Mouse (Mus musculus) retina, postnatal 7 days (tissue): ENCODE measurements around the gene Palm.

ENCODE experiments used
- DNase-seq: peaks from one replicate; pipeline ENCODE4 v3.0.0-alpha.2; 2012; ENCODE audit warnings: low read depth, low spot score

Palm gene

DNA sequence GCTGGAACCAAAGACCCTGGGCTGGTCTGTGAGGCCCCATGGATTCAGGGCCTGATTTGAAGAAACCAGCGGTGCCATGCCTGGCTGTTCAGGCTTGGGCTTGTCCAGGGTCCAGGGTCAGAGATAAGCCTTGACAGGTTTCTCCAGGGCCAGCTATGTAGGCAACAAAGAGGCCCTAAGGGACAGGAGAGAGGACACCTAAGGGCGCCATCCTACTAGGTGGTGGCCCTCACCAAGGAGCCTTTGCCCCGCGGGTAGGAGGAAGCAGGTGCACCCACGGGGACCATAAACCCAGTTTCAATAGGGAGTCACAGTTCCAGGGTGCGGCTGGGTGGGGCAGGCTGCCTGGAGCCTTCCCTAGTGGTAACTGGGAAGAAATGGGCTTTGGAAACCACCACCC, 29.6 kb downstream of the Palm start:
- DNase-seq = no peak

- no peak for DNase-seq
These were observed 31.0 kb downstream of the Palm start for GRCm38 (mm10) chr10:79824413-79824812.

- no peak for DNase-seq
These were observed 38.2 kb downstream of the Palm start for GRCm38 (mm10) chr10:79831583-79831982.

DNA sequence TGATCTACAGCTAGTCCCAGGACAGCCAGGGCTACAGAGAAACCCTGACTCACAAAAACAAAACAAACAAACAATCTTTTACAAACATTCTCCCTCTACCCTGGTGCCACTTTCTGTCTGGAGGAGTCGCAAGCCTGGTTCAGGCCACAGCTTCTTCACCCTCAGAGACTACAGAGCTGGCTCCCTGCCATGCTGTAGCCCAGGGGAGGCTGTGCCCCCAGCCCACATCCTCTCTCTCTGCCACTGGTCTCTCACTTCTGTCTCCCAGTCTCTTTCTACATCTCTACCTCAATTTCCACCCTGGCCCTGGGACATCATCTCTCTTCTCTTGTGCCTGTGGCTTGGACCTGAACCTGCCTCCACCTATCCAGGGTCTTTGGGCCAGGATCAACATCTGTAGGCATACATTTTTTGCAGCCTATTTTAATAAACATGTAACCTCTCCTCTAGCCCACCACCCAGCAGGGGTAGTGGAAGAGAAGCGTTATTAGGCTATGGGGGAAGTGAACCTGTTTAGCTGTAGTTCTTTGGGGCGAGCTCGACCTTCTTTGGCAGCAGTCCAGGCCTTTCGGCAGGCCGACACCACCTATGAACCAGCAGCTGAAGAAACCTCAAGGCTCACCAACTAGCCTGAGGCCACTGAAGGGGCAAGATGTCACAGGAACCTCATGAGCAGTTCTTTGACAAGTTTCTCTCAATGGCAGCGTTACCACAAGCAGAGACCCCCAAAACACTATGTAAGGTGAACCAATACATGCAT, 38.8 kb downstream of the Palm start:
- no peak for DNase-seq

DNA sequence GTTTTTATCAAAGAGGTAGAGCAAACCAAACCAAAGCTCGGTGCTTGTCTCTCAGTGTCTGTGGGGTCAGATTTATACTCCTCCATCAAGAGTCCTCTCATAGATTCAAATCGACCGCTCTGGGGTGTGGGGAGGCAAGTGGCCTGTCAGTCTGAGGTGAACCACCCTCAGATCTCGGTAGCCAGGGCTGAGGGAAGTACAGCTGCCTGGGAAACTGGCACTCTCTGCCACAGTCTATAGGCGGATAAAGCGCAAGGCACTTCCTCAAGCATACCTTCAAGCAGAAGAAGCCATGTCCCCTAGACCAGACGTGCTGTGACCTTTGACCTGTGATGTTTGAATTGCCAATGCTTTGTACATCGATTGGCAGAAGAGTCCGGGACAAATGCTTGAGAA, 39.4 kb downstream of the Palm start:
- DNase-seq = no peak

GRCm38 (mm10) chr10:79834769-79835398, 41.5 kb downstream of the Palm start:
- DNase-seq = peak; percentile 62

GRCm38 (mm10) chr10:79836918-79837317, 43.5 kb downstream of the Palm start:
- no peak for DNase-seq

DNA sequence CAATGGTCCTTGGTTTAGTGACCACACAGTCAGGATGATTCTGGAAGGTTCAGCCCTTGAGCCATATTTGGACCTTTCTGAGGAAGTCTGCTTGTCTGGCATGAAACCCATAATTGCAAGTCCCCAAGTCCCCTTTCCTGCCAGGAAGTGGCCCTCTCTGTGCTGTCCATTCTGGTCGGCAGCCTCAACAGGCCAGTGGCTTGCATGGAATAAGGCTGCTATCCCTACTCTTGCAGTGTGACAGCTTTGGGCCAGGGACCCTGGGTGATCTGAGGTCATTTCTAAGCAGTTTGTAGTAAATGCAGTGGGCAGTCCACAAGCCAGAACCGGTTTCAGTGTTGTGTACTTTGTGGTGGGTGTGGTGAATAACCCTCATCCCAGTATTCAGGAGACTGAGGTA, 44.8 kb downstream of the Palm start:
- DNase-seq = no peak

GRCm38 (mm10) chr10:79840091-79840490, 46.7 kb downstream of the Palm start:
- DNase-seq = no peak

GRCm38 (mm10) chr10:79840644-79841551, 47.5 kb downstream of the Palm start:
- DNase-seq = no peak

GRCm38 (mm10) chr10:79842322-79842721, 49.0 kb downstream of the Palm start:
- DNase-seq = no peak

GRCm38 (mm10) chr10:79843476-79843875, 50.1 kb downstream of the Palm start:
- no peak for DNase-seq

DNA sequence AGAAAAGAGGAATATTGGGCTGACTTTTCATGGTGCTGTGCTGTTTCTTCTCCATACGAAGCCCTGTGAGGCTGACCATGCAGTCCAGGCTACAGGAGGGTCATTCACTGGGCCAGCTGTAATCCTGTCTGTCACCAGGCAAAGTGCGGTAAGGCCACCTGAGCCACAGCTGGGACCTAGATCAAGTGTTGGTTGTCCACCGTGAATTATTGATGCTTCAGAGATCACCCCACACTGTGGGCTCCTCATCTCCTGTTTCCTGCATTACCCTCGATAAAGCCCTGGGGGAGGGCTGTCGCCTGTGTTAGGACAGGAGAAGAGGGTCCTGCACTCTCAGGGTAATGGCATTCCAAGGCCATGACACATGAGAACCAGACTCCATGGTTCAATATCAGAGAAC, 53.2 kb downstream of the Palm start:
- DNase-seq = no peak

GRCm38 (mm10) chr10:79849941-79850628, 56.7 kb downstream of the Palm start:
- DNase-seq = no peak

- DNase-seq = no peak
These were observed 58.3 kb downstream of the Palm start for GRCm38 (mm10) chr10:79851653-79852052.

DNA sequence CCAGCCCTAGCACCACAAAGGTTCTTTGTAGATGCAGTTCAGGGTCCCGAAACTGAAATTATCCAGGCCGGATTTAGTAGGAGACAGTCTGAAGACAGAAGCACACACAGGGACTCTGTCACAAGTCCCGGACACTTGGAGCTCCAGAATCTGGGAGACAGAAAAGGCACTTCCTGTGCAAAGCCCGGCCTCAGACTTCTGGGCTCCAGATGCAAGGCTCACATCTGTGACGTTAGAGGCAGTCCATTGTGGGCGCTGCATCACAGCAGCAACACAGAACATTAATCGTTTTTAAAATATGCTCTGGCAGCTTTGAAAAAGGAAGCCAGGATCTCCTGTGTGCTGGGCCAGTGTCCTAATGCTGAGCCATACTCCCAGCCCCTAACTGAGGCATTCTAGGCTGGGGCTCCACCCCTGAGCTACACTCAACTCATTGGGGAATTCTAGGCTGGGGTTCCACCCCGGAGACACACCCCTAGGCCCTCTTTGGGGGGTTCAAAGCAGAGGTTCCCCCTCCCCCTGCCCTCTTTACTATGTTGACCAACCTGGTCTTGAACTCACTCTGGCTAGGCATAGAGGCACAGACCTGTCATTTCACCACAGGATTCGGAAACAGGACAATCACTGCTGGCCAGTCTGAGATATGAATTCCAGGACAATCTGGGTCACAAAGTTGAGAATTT, 58.9 kb downstream of the Palm start:
- DNase-seq = no peak

- DNase-seq = no peak
These were observed 59.5 kb downstream of the Palm start for GRCm38 (mm10) chr10:79852827-79853226.

- peak; percentile 89 for DNase-seq
These were observed 60.0 kb downstream of the Palm start for GRCm38 (mm10) chr10:79853392-79853791.

GRCm38 (mm10) chr10:79853860-79854795, 60.8 kb downstream of the Palm start, which contains the start of gene Ptbp1:
Gene Ptbp1 (plus strand): TSS chr10:79854427.
- DNase-seq = peak; percentile 100
